Mouse (Mus musculus) intestine, embryonic 15.5 days (tissue): ENCODE data around the gene Calm1. TPM values are rescaled to one million over a fixed set of nuclear protein-coding genes. Genes with fewer than 3 reads are reported as not detected.
"Not testable (repeated sequence)": the region's sequence is repeated elsewhere in the genome, so short reads cannot be mapped to it uniquely, and the experiment has no call there.

Source experiments
- ATAC-seq: fragments of 200-750 bp; cut with Nextera tagmentation; 2 replicates; pipeline ENCODE4 v1.8.0; 2017; ENCODE audit warnings: moderate TSS enrichment, moderate library complexity
- H3K27ac ChIP-seq: fragments of 300-500 bp; sonication (generic); 2 replicates; pipeline ENCODE4 v1.5.1; 2015; ENCODE audit warnings: mild to moderate bottlenecking, inconsistent platforms
- H3K27me3 ChIP-seq: fragments of 300-500 bp; sonication (generic); replicated peaks from 2 replicates; pipeline ENCODE4 v1.6.1; 2015; ENCODE audit warnings: inconsistent platforms
- H3K36me3 ChIP-seq: fragments of 300-500 bp; sonication (generic); 2 replicates; pipeline ENCODE4 v1.6.1; 2015; ENCODE audit warnings: inconsistent platforms
- H3K4me1 ChIP-seq: fragments of 300-500 bp; sonication (generic); replicated peaks from 2 replicates; pipeline ENCODE4 v1.6.1; 2015; ENCODE audit warnings: inconsistent platforms
- H3K4me2 ChIP-seq: fragments of 300-500 bp; sonication (generic); replicated peaks from 2 replicates; pipeline ENCODE4 v1.6.1; 2015; ENCODE audit warnings: mild to moderate bottlenecking, inconsistent platforms
- H3K4me3 ChIP-seq: fragments of 300-500 bp; sonication (generic); replicated peaks from 2 replicates; pipeline ENCODE4 v1.5.1; 2015; ENCODE audit warnings: inconsistent platforms
- H3K9ac ChIP-seq: fragments of 300-500 bp; sonication (generic); 2 replicates; pipeline ENCODE4 v1.6.1; 2015; ENCODE audit warnings: inconsistent platforms
- H3K9me3 ChIP-seq: fragments of 300-500 bp; sonication (generic); 2 replicates; pipeline ENCODE4 v1.6.1; 2016; ENCODE audit warnings: inconsistent platforms
- WGBS: fragments of 180-500 bp; shearing (Covaris S2); methylation state at CpG from one replicate; pipeline ENCODE4 v1.1.7; 2015; 5-methylcytosine and 5-hydroxymethylcytosine counted together
- polyA plus RNA-seq: library from polyadenylated mRNA; unstranded; fragments of >200 nt; fragmentation: Nextera tagmentation; extraction: Ambion mirVana; gene quantifications from 2 replicates; pipeline ENCODE4 v1.2.1, GENCODE M21; 2015

Gene Calm1
- polyA plus RNA-seq, 1 experiment from 2014 or later: 2,526 TPM

DNA sequence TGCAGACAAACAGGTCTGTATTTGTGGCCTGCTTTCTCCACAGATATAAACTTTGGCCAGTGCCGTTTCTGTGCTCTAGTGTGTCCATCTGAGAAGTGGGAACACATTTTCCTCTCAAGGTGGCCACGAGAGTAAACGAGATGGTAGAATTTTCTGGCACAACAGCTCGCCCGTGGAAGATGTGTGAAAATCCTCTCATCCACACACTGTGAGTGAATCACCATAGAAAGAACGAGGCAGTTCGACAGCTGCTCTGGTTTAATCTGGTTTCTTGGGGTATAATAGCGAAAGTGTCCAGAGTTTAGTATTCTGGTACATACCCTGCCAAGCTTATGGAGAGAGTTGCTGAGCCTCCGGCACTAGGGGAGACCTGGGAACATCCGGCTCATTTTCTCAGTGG is 14.9 kb downstream of the Calm1 start:
- no peaks in the 10 kb centered on the region for H3K9me3 ChIP-seq
- no peak overlapping the region for H3K4me3 ChIP-seq
- H3K9ac ChIP-seq: no peak overlapping the region
- H3K27ac ChIP-seq: no peak overlapping the region
- ATAC-seq: no peak
- H3K4me2 ChIP-seq: no peak overlapping the region
- 95% methylated on average over 10 of the region's 10 CpGs for WGBS
- peaks cover 15% of the 10 kb centered on the region for H3K4me1 ChIP-seq
- H3K27me3 ChIP-seq: no peaks in the 10 kb centered on the region
- H3K36me3 ChIP-seq: no peaks in the 10 kb centered on the region

DNA sequence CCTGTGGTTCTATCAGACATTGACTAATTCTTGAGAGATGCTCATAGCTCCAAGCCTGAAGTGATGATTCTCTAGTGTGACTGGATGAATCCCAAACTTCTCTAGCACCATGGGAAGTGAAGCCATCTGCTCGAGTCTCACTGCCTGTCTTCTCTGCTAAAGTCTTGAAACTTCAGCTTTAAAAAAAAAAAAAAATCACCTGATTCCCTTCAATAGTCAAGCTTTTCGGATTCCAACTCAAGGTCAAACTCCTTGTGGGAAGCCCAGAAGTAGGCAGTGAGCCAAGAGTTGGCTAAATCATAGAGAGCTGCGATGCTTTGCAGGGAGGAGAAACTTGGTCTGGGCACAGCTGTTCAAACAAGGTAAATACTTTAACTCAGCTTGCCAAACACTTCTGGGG is 15.5 kb downstream of the Calm1 start:
- no peak for ATAC-seq
- peaks cover 15% of the 10 kb centered on the region for H3K4me1 ChIP-seq
- H3K36me3 ChIP-seq: no peaks in the 10 kb centered on the region
- no peak overlapping the region for H3K9ac ChIP-seq
- WGBS: 64% methylated on average over 3 of the region's 3 CpGs
- H3K4me3 ChIP-seq: no peak overlapping the region
- no peaks in the 10 kb centered on the region for H3K27me3 ChIP-seq
- no peak overlapping the region for H3K4me2 ChIP-seq
- no peak overlapping the region for H3K27ac ChIP-seq
- H3K9me3 ChIP-seq: no peaks in the 10 kb centered on the region

DNA sequence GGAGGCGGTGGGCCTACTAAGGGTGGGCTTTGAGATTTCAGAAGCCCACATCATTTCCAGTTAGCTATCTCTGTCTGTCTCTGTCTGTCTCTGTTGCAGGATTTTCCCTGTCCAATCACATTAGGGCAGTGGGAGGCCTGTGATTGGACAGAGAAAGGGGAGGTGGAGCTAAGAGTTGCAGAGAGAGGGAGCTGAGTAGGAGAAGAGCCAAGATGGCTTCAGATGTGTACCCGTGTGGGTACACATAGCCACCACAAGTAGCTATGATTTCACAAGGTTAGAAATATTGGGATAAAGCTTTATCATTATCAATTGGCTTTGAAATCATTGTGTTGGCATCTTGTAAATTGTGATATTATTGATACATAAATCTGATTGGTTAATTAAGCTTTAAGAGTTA is 17.9 kb downstream of the Calm1 start:
- not testable (repeated sequence) for H3K36me3 ChIP-seq, H3K4me1 ChIP-seq, H3K27me3 ChIP-seq, H3K9me3 ChIP-seq, H3K27ac ChIP-seq, ATAC-seq, H3K4me2 ChIP-seq, H3K4me3 ChIP-seq, H3K9ac ChIP-seq
- WGBS: 92% methylated on average over 2 of the region's 2 CpGs

DNA sequence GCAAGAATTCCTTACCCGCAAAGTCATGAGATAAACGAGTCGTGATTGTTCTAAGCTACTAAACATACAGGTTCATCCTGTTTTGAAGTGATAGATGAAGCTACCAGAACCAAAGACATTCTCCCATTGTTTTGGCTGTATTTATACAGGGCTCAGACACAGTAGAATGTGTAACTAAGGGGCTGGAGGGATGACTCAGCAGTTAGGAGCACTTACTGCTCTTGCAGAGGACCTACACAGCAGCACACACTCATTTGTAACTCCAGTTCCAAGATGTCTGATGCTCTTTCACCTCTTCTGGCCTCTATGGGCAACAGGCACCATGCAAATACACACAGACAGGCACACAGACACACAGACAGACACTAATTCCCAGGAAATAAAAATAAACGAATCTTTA is 20.8 kb downstream of the Calm1 start:
- Histone ChIP-seq H3K27ac (no peak overlapping the region), H3K4me2 (no peak overlapping the region), H3K9ac (no peak overlapping the region), H3K4me1 (0 out of 2 replicates have a peak, but pooled peaks cover 3% of the 10 kb centered on the region), H3K9me3 (no peaks in the 10 kb centered on the region), H3K4me3 (no peak overlapping the region), H3K36me3 (no peaks in the 10 kb centered on the region), H3K27me3 (no peaks in the 10 kb centered on the region)
- 54% methylated on average over 4 of the region's 4 CpGs for WGBS
- 0 out of 2 replicates have a peak, but pooled peaks have one; percentile 36 for ATAC-seq

DNA sequence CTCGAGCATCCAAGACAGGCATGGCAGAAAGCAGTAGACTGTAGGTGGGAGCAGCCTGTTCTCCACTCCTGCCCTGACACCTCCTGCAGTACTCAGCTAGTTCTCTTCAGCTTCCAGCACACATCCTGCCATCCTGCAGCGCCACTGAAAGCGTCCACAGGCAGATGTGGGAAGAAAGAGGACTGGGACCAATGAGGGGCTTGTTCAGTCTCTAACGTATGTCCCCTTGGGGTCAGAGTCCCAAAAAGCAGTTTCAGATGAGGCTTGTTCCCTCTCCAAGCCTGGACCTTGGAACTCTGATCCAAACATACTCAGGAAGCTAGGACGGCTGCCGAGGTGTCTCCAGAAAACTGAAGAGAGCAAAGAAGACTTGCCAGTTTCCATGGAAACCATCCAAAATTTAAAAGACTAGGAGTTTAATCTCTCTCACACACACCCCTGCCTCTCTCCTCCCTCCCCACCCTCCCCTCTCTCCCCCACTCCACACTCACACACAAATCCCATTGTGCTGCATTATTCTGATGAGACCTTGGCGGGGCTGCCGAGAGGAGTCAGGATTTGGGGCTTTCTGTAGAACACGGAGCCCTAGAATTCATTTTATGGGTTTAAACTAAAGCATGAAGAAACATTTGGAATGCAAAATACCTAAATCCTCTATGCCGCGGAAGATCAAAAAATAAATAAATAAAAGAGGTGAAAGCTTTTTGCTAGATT is 22.5 kb downstream of the Calm1 start:
- 47% methylated on average over 11 of the region's 11 CpGs for WGBS
- no peak for ATAC-seq
- H3K4me3 ChIP-seq: no peak overlapping the region

DNA sequence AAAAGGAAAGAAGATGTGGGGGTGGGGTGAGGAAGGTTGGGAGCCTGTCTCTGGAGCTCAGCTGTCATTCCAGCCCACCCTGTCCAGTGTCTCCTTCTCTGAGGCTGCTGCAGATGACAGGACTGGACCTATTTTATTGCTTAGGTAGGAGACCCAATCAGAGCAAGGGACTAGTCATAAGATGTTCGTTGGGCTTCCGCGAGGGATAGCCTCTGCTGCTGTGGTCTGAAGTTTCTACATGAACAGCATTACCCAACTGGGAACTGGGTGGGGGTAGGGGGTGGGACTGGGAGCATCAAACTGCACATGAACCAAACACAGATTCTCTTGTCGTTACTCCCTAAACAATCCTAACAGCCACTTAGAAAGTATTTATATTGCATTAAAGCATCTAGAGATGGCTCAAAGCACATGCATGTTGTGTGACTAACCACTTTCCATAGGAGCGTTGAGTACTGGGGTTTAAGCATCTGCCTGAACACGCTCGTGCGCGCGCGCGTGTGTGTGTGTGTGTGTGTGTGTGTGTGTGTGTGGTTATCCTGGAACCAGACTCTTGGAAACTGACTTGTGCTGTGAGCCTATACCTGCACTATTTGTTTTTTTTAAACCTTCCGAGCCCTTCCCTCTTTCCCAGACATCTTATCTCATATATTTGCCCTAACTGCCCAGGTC is 23.2 kb downstream of the Calm1 start:
- Histone ChIP-seq H3K36me3 (no peaks in the 10 kb centered on the region), H3K9me3 (no peaks in the 10 kb centered on the region), H3K27ac (no peak overlapping the region), H3K4me2 (no peak overlapping the region), H3K9ac (no peak overlapping the region), H3K4me1 (0 out of 2 replicates have a peak, but pooled peaks cover 3% of the 10 kb centered on the region), H3K4me3 (no peak overlapping the region), H3K27me3 (no peaks in the 10 kb centered on the region)
- ATAC-seq: no peak
- 73% methylated on average over 13 of the region's 13 CpGs for WGBS

More for the DNA sequence above, 22.5 kb downstream of the Calm1 start:
- Histone ChIP-seq H3K27me3 (no peaks in the 10 kb centered on the region), H3K4me1 (0 out of 2 replicates have a peak, but pooled peaks cover 3% of the 10 kb centered on the region), H3K9me3 (no peaks in the 10 kb centered on the region), H3K9ac (no peak overlapping the region), H3K4me2 (no peak overlapping the region), H3K36me3 (no peaks in the 10 kb centered on the region), H3K27ac (no peak overlapping the region)

DNA sequence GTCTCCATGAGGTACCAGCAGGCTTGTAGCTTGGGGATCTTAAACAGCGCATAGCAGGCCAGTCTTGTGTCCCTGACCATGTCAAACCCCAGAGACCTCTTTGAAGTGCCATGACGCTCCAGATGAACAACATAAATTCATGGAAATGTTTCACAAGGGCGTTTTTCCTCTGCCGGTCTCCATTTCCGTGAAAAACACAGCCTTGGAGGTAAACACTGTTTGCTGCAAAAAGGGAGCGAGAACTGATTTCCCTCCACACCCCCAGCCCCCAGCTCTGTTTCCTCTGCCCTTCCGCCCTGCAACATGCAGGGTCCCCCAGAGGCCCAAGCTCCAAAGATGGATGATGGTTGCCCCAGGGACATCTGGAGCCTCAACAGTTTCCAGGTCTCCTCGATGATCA is 24.3 kb downstream of the Calm1 start:
- Histone ChIP-seq H3K9ac (no peak overlapping the region), H3K27ac (no peak overlapping the region), H3K4me2 (no peak overlapping the region), H3K4me3 (no peak overlapping the region), H3K36me3 (no peaks in the 10 kb centered on the region), H3K27me3 (no peaks in the 10 kb centered on the region), H3K4me1 (0 out of 2 replicates have a peak, but pooled peaks cover 3% of the 10 kb centered on the region), H3K9me3 (no peaks in the 10 kb centered on the region)
- no peak for ATAC-seq
- 56% methylated on average over 8 of the region's 8 CpGs for WGBS

DNA sequence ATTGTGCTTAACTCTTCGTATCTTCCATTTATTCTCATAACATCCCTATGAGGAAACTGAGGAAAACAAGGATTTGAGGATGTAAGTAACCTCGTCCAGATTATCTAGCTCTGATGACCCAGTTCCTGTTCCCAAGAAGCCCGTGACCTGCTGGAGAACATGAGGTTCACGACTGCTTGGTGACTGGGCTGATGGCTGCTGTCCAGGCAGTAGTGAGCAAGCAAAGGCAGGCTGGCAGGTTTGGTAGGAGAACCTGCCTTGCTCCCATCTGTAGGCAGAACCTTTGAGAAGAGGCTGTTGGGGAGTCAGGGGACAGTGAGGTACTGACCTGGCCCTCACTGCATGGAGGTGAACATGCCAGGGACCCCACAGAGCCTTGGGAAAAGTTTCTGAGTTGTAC is 26.0 kb downstream of the Calm1 start:
- no peaks in the 10 kb centered on the region for H3K36me3 ChIP-seq
- no peak overlapping the region for H3K27ac ChIP-seq
- WGBS: 79% methylated on average over 4 of the region's 4 CpGs
- H3K4me2 ChIP-seq: no peak overlapping the region
- H3K27me3 ChIP-seq: no peaks in the 10 kb centered on the region
- H3K4me3 ChIP-seq: no peak overlapping the region
- 0 out of 2 replicates have a peak, but pooled peaks cover 3% of the 10 kb centered on the region for H3K4me1 ChIP-seq
- no peaks in the 10 kb centered on the region for H3K9me3 ChIP-seq
- ATAC-seq: no peak
- H3K9ac ChIP-seq: no peak overlapping the region

DNA sequence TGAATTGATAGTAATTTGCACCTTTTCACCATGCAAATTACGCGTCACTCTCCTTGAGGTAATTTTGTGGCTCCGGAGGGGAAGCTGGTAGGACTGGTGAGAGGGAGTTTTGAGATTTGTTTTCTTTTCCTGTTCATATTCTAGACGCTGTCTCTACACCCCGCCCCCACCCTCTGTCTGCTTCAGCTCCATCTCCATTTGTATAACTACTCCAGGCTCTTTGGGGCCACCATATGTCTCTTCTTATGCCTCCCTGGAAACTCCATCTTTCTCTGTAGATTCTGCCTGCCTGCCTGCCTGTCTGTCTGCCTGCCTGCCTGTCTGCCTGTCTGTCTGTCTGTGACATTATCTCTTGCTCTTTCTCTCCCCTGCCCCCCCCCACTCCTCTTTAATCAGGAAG is 26.8 kb downstream of the Calm1 start:
- Histone ChIP-seq H3K27ac (no peak overlapping the region), H3K9me3 (no peaks in the 10 kb centered on the region), H3K4me1 (0 out of 2 replicates have a peak, but pooled peaks cover 3% of the 10 kb centered on the region), H3K4me3 (no peak overlapping the region), H3K27me3 (no peaks in the 10 kb centered on the region), H3K36me3 (no peaks in the 10 kb centered on the region), H3K9ac (no peak overlapping the region), H3K4me2 (no peak overlapping the region)
- ATAC-seq: no peak
- WGBS: 65% methylated on average over 5 of the region's 5 CpGs

DNA sequence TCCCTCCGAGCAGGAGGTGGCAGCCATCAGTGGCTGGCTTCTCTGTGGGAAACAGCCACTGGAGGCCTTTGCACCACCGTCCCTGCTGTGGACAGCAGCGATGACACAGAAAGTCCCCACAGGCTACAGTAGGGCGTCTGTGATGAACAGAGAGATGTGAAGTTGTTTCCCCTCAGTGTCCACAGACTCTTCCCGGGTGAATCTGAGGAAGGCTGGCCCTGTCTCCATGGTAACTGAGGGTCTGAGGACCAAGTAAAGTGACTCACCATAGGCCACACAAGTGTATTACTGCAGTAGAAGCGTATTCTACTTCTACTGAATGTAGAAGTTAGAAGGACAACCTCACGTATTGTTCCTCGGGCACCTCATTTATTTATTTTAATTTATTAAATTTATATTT is 27.4 kb downstream of the Calm1 start:
- ATAC-seq: no peak
- H3K4me1 ChIP-seq: 0 out of 2 replicates have a peak, but pooled peaks cover 1% of the 10 kb centered on the region
- H3K27ac ChIP-seq: no peak overlapping the region
- 74% methylated on average over 8 of the region's 8 CpGs for whole genome bisulfite sequencing
- no peaks in the 10 kb centered on the region for H3K36me3 ChIP-seq
- no peaks in the 10 kb centered on the region for H3K27me3 ChIP-seq
- H3K4me3 ChIP-seq: no peak overlapping the region
- H3K9me3 ChIP-seq: no peaks in the 10 kb centered on the region
- no peak overlapping the region for H3K4me2 ChIP-seq
- H3K9ac ChIP-seq: no peak overlapping the region

DNA sequence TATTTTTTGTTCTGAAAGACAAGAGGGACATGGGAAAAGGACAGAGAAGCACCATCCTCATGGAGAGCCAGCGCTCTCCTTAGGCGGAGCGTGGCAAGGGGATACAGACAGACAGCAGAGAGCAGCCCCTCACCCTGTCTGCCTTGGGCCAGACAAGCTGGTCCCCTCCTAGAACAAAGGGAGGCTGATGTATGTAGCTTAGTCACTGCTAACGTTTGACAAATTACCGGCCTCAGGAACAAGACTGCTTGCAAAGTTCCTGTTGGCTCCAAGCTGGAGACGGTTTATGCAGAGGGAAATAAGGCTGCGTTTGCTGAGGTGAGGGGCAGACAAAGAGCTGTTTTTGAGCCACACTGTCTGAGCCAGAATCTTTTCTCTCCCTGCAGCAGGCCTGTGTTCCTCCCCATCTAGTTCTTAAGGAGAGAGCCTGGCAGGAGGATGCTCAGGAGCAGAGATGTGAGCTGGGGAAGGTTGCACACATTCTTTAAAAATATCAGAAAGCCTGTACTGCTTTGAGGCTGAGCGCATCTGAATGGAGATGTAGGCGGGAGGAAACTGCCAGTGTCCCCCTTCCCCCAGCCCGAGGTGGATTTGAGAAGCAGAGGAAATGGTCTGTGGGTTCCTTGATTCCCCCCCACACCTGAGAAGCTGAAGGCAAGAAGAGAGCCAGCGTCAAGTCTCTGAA is 28.9 kb downstream of the Calm1 start:
- Histone ChIP-seq H3K27ac (no peak overlapping the region), H3K4me1 (no peaks in the 10 kb centered on the region), H3K9me3 (no peaks in the 10 kb centered on the region), H3K4me2 (no peak overlapping the region), H3K36me3 (no peaks in the 10 kb centered on the region), H3K27me3 (no peaks in the 10 kb centered on the region), H3K9ac (no peak overlapping the region), H3K4me3 (no peak overlapping the region)
- ATAC-seq: no peak
- WGBS: 42% methylated on average over 11 of the region's 11 CpGs

DNA sequence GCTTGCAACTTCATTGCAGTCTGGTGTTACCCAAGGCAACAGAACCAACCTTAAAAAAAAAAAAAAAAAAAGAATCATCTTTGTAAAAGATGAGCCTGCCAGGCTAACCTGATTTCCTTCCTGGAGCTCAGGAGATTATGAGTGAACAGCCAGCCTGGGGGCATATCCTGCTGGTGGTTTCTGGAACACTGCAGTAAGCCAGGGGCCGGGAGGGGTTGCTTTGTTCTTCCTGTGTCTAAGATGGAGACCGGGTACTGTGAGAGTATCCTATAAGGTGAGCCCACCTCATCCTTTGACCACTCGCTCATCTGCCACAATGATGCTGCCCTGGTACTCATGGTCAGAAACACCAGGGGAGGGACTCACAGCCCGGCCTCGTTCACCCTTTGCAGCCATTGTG is 35.0 kb downstream of the Calm1 start:
- H3K36me3 ChIP-seq: no peaks in the 10 kb centered on the region
- H3K4me3 ChIP-seq: no peak overlapping the region
- H3K4me1 ChIP-seq: no peaks in the 10 kb centered on the region
- no peaks in the 10 kb centered on the region for H3K27me3 ChIP-seq
- H3K4me2 ChIP-seq: no peak overlapping the region
- 81% methylated on average over 5 of the region's 5 CpGs for WGBS
- no peak overlapping the region for H3K27ac ChIP-seq
- H3K9me3 ChIP-seq: no peaks in the 10 kb centered on the region
- no peak for ATAC-seq
- H3K9ac ChIP-seq: no peak overlapping the region
